Mouse (Mus musculus): Measurements from ENCODE around the gene Hps3.

- TF ChIP-seq CTCF (IDR thresholded peaks at IDR 0.05; ENCODE audit: control insufficient read depth, insufficient read depth, insufficient read length) (no peak), MAX (IDR thresholded peaks at IDR 0.05) (no peak)
These were observed 72.2 kb downstream of the Hps3 start for GRCm38 (mm10) chr3:19962769-19963513.

Data from C2C12 (cell line).